Mouse (Mus musculus): ENCODE measurements around the gene Tspyl4. TPM values are rescaled to one million over a fixed set of nuclear protein-coding genes. Genes with fewer than 3 reads are reported as not detected.

The Tspyl4 gene
- polyA plus RNA-seq, 1 experiment from 2014 or later = 0.99 TPM

- WGBS (ENCODE audit: insufficient replicate concordance) = 54% methylated on average over 5 of the region's 5 CpGs
- H3K27ac ChIP-seq = no peak overlapping the region
- no peaks in the 10 kb centered on the region for H3K27me3 ChIP-seq
- no peak overlapping the region for H3K9ac ChIP-seq
- H3K4me2 ChIP-seq = no peak overlapping the region
- no peaks in the 10 kb centered on the region for H3K9me3 ChIP-seq (replicated peaks)
- DNase-seq (no peak), ATAC-seq (ENCODE audit: low read depth) (no peak)
- no peaks in the 10 kb centered on the region for H3K36me3 ChIP-seq
- no peak overlapping the region for H3K4me3 ChIP-seq (replicated peaks)
- no peaks in the 10 kb centered on the region for H3K4me1 ChIP-seq (replicated peaks)
Observed at GRCm38 (mm10) chr10:34327144-34327543, 29.9 kb downstream of the Tspyl4 start.

GRCm38 (mm10) chr10:34328310-34328709 is 31.1 kb downstream of the Tspyl4 start:
- no peaks in the 10 kb centered on the region for H3K4me1 ChIP-seq (replicated peaks)
- H3K4me2 ChIP-seq = no peak overlapping the region
- ATAC-seq (ENCODE audit: low read depth) (no peak), DNase-seq (no peak)
- H3K27ac ChIP-seq = no peak overlapping the region
- H3K36me3 ChIP-seq = no peaks in the 10 kb centered on the region
- H3K9me3 ChIP-seq (replicated peaks) = no peaks in the 10 kb centered on the region
- 4% methylated on average over 2 of the region's 2 CpGs for WGBS (ENCODE audit: insufficient replicate concordance)
- H3K9ac ChIP-seq = no peak overlapping the region
- no peak overlapping the region for H3K4me3 ChIP-seq (replicated peaks)
- H3K27me3 ChIP-seq = no peaks in the 10 kb centered on the region

GRCm38 (mm10) chr10:34341014-34341413 is 43.8 kb downstream of the Tspyl4 start:
- Histone ChIP-seq H3K27me3 (no peaks in the 10 kb centered on the region), H3K9ac (no peak overlapping the region)
- DNase-seq = no peak

GRCm38 (mm10) chr10:34341886-34342285 is 44.6 kb downstream of the Tspyl4 start:
- Histone ChIP-seq H3K4me2 (no peak overlapping the region), H3K4me1 (replicated peaks) (no peaks in the 10 kb centered on the region), H3K27ac (no peak overlapping the region), H3K4me3 (replicated peaks) (no peak overlapping the region), H3K9ac (no peak overlapping the region), H3K27me3 (no peaks in the 10 kb centered on the region), H3K9me3 (replicated peaks) (no peaks in the 10 kb centered on the region), H3K36me3 (no peaks in the 10 kb centered on the region)
- no peak for DNase-seq
- ATAC-seq (ENCODE audit: low read depth) = no peak
- 42% methylated on average over 1 of the region's 1 CpGs for WGBS (ENCODE audit: insufficient replicate concordance)

More at GRCm38 (mm10) chr10:34341014-34341413, 43.8 kb downstream of the Tspyl4 start:
- no peak for ATAC-seq (ENCODE audit: low read depth)
- H3K36me3 ChIP-seq = no peaks in the 10 kb centered on the region
- 70% methylated on average over 6 of the region's 6 CpGs for WGBS (ENCODE audit: insufficient replicate concordance)
- no peak overlapping the region for H3K4me2 ChIP-seq
- H3K4me3 ChIP-seq (replicated peaks) = no peak overlapping the region
- no peaks in the 10 kb centered on the region for H3K9me3 ChIP-seq (replicated peaks)
- no peak overlapping the region for H3K27ac ChIP-seq
- no peaks in the 10 kb centered on the region for H3K4me1 ChIP-seq (replicated peaks)

Other genes starting within 250 kb of the Tspyl4 start
- gene Calhm5, start 200.9 kb upstream of the Tspyl4 start, polyA plus RNA-seq (2015; fragmentation: Nextera tagmentation; extraction: Ambion mirVana) = 0.02 and 0.05 TPM in 2 replicates
- 1.4 and 1.6 TPM in 2 replicates for gene Calhm6, start 169.5 kb upstream of the Tspyl4 start, polyA plus RNA-seq (2015; fragmentation: Nextera tagmentation; extraction: Ambion mirVana)
- gene Dse, start 89.7 kb upstream of the Tspyl4 start, polyA plus RNA-seq (2015; fragmentation: Nextera tagmentation; extraction: Ambion mirVana) = 6.0 and 7.9 TPM in 2 replicates
- 29.0 and 34.6 TPM in 2 replicates for gene Tspyl1, start 15.3 kb upstream of the Tspyl4 start, polyA plus RNA-seq (2015; fragmentation: Nextera tagmentation; extraction: Ambion mirVana)
- 0.05 and 0.07 TPM in 2 replicates for gene Col10a1, start 92.5 kb downstream of the Tspyl4 start, polyA plus RNA-seq (2015; fragmentation: Nextera tagmentation; extraction: Ambion mirVana)
- gene Nt5dc1, start 121.1 kb downstream of the Tspyl4 start, polyA plus RNA-seq (2015; fragmentation: Nextera tagmentation; extraction: Ambion mirVana) = 9.7 and 10.9 TPM in 2 replicates
- gene Frk, start 186.0 kb downstream of the Tspyl4 start, polyA plus RNA-seq (2015; fragmentation: Nextera tagmentation; extraction: Ambion mirVana) = 1.1 and 1.3 TPM in 2 replicates